In genomic region chr11:58223751-58224150, GRCm38 (mm10) we compare ENCODE assay signal across 12 mouse cellular contexts. TPM values are rescaled to one million over a fixed set of nuclear protein-coding genes. Genes with fewer than 3 reads are reported as not detected.
A peak's percentile ranks its signal among the peaks of the same experiment; 100 is the strongest.
DNase-seq lines count a peak whose midpoint lies in the region; ATAC-seq and TF ChIP-seq lines count a peak whose summit lies in the region.
"Had no signal": no experiment of that assay in that cellular context is flagged by ENCODE, and none has a peak within 500 bp of the region (broad histone marks: within the 10 kb centered on the region; RNA-seq: fewer than 3 reads in every experiment).

No protein-coding gene starts in this region.

- H3K4me3 ChIP-seq in kidney, adult 2 months (ENCODE audit: insufficient read depth, low read depth, low read length) = no peak overlapping the region
- H3K4me3 ChIP-seq in heart, embryonic 16.5 days (ENCODE audit: low read length) = no peak overlapping the region
- no peak overlapping the region for H3K4me3 ChIP-seq in liver, postnatal 0 days (ENCODE audit: low read depth, low read length)
- no peak overlapping the region for H3K4me3 ChIP-seq in midbrain, embryonic 13.5 days (replicated peaks)
- H3K4me3 ChIP-seq: midbrain, embryonic 15.5 days had no signal

- 19% methylated on average over 4 of the region's 4 CpGs for WGBS in kidney, adult 2 months
- 9% methylated on average over 4 of the region's 4 CpGs for WGBS in heart, embryonic 16.5 days
- WGBS in liver, postnatal 0 days (ENCODE audit: insufficient replicate concordance) = 34% methylated on average over 4 of the region's 4 CpGs
- 51% methylated on average over 4 of the region's 4 CpGs for WGBS in midbrain, embryonic 13.5 days

- TF ChIP-seq CTCF in kidney, adult 2 months (conservative IDR thresholded peaks at IDR 0.05; ENCODE audit: insufficient read depth, insufficient read length, low read depth, low read length) = no peak
- no peak for TF ChIP-seq CTCF in brain, embryonic 14.5 days (IDR thresholded peaks at IDR 0.05; ENCODE audit: borderline replicate concordance, extremely low read depth, insufficient read depth, insufficient read length)
- no peak for TF ChIP-seq CTCF in liver, postnatal 0 days (IDR thresholded peaks at IDR 0.05; ENCODE audit: low read depth)

- no peaks in the 10 kb centered on the region for H3K27me3 ChIP-seq in kidney, adult 2 months (replicated peaks; ENCODE audit: control insufficient read depth, insufficient read depth, low read length)
- no peaks in the 10 kb centered on the region for H3K27me3 ChIP-seq in heart, embryonic 16.5 days (ENCODE audit: control insufficient read depth, insufficient read depth, low read length)
- no peaks in the 10 kb centered on the region for H3K27me3 ChIP-seq in liver, postnatal 0 days (ENCODE audit: insufficient read depth, low read length)
- no peaks in the 10 kb centered on the region for H3K27me3 ChIP-seq in midbrain, embryonic 13.5 days
- H3K27me3 ChIP-seq: midbrain, embryonic 15.5 days had no signal

- TF ChIP-seq POLR2A in kidney, adult 2 months (IDR thresholded peaks at IDR 0.05; ENCODE audit: low read depth, low read length) = no peak
- TF ChIP-seq POLR2A in brain, embryonic 14.5 days (IDR thresholded peaks at IDR 0.05; ENCODE audit: borderline replicate concordance, extremely low read depth, insufficient read depth, insufficient read length, poor library complexity, severe bottlenecking) = no peak

- TF ChIP-seq EP300 in liver, postnatal 0 days (IDR thresholded peaks at IDR 0.05; ENCODE audit: low read depth) = no peak

- H3K36me3 ChIP-seq in kidney, adult 2 months (ENCODE audit: control insufficient read depth, insufficient read depth, low read length) = no peaks in the 10 kb centered on the region
- H3K36me3 ChIP-seq in heart, embryonic 16.5 days (ENCODE audit: control insufficient read depth, insufficient read depth) = no peaks in the 10 kb centered on the region
- peaks cover 12% of the 10 kb centered on the region for H3K36me3 ChIP-seq in liver, postnatal 0 days (replicated peaks; ENCODE audit: insufficient read depth, low read length)
- no peaks in the 10 kb centered on the region for H3K36me3 ChIP-seq in midbrain, embryonic 13.5 days
- H3K36me3 ChIP-seq: midbrain, embryonic 15.5 days had no signal

- DNase-seq in kidney, adult 2 months = peak; percentile 56
- no peak for DNase-seq in kidney, adult 18-20 months
- DNase-seq in brain, embryonic 14.5 days (ENCODE audit: low read depth) = peak; percentile 15
- no peak for DNase-seq in liver, postnatal 0 days
- no peak for DNase-seq in left cerebral cortex, adult 8-10 months (ENCODE audit: low spot score in 2 of 2)
- DNase-seq: adrenal gland, postnatal 25 days; forebrain, postnatal 0 days had no signal

- no peaks in the 10 kb centered on the region for H3K9me3 ChIP-seq in heart, embryonic 16.5 days (replicated peaks; ENCODE audit: control insufficient read depth, low read length)
- no peaks in the 10 kb centered on the region for H3K9me3 ChIP-seq in liver, postnatal 0 days (ENCODE audit: low read length)
- no peaks in the 10 kb centered on the region for H3K9me3 ChIP-seq in midbrain, embryonic 13.5 days
- H3K9me3 ChIP-seq: midbrain, embryonic 15.5 days had no signal

- peak; percentile 34; the same call in 1 of the 2 replicates for ATAC-seq in heart, embryonic 16.5 days (replicated peaks; ENCODE audit: extremely low read depth, insufficient read depth, low FRiP score)
- no peak for ATAC-seq in liver, postnatal 0 days
- ATAC-seq in granulocyte monocyte progenitor cell, adult 5-6 weeks (replicated peaks; ENCODE audit: poor library complexity, severe bottlenecking) = no peak
- ATAC-seq in midbrain, embryonic 13.5 days = no peak
- ATAC-seq: forebrain, postnatal 0 days; midbrain, embryonic 15.5 days had no signal

- H3K27ac ChIP-seq in kidney, adult 2 months (ENCODE audit: insufficient read depth, low read depth, low read length) = no peak overlapping the region
- H3K27ac ChIP-seq in heart, embryonic 16.5 days (ENCODE audit: low read length) = peak overlapping the region; percentile 66
- peak overlapping the region; percentile 59 for H3K27ac ChIP-seq in liver, postnatal 0 days (ENCODE audit: low read depth)
- no peak overlapping the region for H3K27ac ChIP-seq in midbrain, embryonic 13.5 days
- H3K27ac ChIP-seq: midbrain, embryonic 15.5 days had no signal

- H3K4me1 ChIP-seq in kidney, adult 2 months (ENCODE audit: control insufficient read depth, insufficient read depth, low read length) = peaks cover 9% of the 10 kb centered on the region; the same call in 1 of the 2 replicates
- peaks cover 19% of the 10 kb centered on the region for H3K4me1 ChIP-seq in heart, embryonic 16.5 days (ENCODE audit: control insufficient read depth, insufficient read depth, low read length)
- peaks cover 20% of the 10 kb centered on the region for H3K4me1 ChIP-seq in liver, postnatal 0 days (ENCODE audit: insufficient read depth)
- no peaks in the 10 kb centered on the region for H3K4me1 ChIP-seq in midbrain, embryonic 13.5 days (replicated peaks)
- H3K4me1 ChIP-seq: midbrain, embryonic 15.5 days had no signal

- H3K9ac ChIP-seq in heart, embryonic 16.5 days (ENCODE audit: low read length) = no peak overlapping the region
- H3K9ac ChIP-seq in liver, postnatal 0 days (replicated peaks) = no peak overlapping the region; the same call in 1 of the 2 replicates
- no peak overlapping the region for H3K9ac ChIP-seq in midbrain, embryonic 13.5 days (replicated peaks)
- H3K9ac ChIP-seq: forebrain, postnatal 0 days; midbrain, embryonic 15.5 days had no signal

- no peak overlapping the region for H3K4me2 ChIP-seq in heart, embryonic 16.5 days (ENCODE audit: low read depth, low read length)
- H3K4me2 ChIP-seq in liver, postnatal 0 days (ENCODE audit: low read depth, low read length) = peak overlapping the region; percentile 33; the same call in 1 of the 2 replicates
- H3K4me2 ChIP-seq in midbrain, embryonic 13.5 days (replicated peaks) = no peak overlapping the region
- H3K4me2 ChIP-seq: midbrain, embryonic 15.5 days had no signal

RNA-seq across cellular contexts. Expression of gene Irgm2, which starts 24.3 kb away (rescaled TPM):
- 14.7 and 18.9 TPM in 2 replicates for polyA plus RNA-seq in kidney, adult 2 months (2012; rRNA removed)
- polyA plus RNA-seq in brain, embryonic 14.5 days (2012; rRNA removed) = 0.61 and 1.2 TPM in 2 replicates
- polyA plus RNA-seq in heart, embryonic 16.5 days (2015; fragmentation: Nextera tagmentation; extraction: Ambion mirVana) = 4.2 and 6.4 TPM in 2 replicates
- polyA plus RNA-seq in liver, postnatal 0 days (2015; fragmentation: Nextera tagmentation; extraction: Ambion mirVana) = 17.2 and 18.2 TPM in 2 replicates
- 5.2 and 5.4 TPM in 2 replicates for total RNA-seq in granulocyte monocyte progenitor cell, adult 5-6 weeks (2014; fragmentation: Nextera tagmentation)
- total RNA-seq in granulocyte monocyte progenitor cell, adult 5-6 weeks (2017) = 4.2 and 6.3 TPM in 2 replicates
- total RNA-seq in left cerebral cortex, adult 8-10 months (2022) = 1 to 10 TPM; 2.0 to 3.3 (median 2.7) TPM
- polyA plus RNA-seq in midbrain, embryonic 13.5 days (2015; fragmentation: Nextera tagmentation; extraction: Ambion mirVana) = 0.67 and 0.98 TPM in 2 replicates

RNA-seq across cellular contexts. Expression of gene Igtp, which starts 24.4 kb away (rescaled TPM):
- polyA plus RNA-seq in kidney, adult 2 months (2012; rRNA removed) = 15.9 and 18.6 TPM in 2 replicates
- 0.82 and 1.2 TPM in 2 replicates for polyA plus RNA-seq in brain, embryonic 14.5 days (2012; rRNA removed)
- polyA plus RNA-seq in heart, embryonic 16.5 days (2015; fragmentation: Nextera tagmentation; extraction: Ambion mirVana) = 8.2 and 12.3 TPM in 2 replicates
- 42.4 and 43.7 TPM in 2 replicates for polyA plus RNA-seq in liver, postnatal 0 days (2015; fragmentation: Nextera tagmentation; extraction: Ambion mirVana)
- 8.5 and 9.6 TPM in 2 replicates for total RNA-seq in granulocyte monocyte progenitor cell, adult 5-6 weeks (2014; fragmentation: Nextera tagmentation)
- 8.7 and 11.8 TPM in 2 replicates for total RNA-seq in granulocyte monocyte progenitor cell, adult 5-6 weeks (2017)
- total RNA-seq in left cerebral cortex, adult 8-10 months (2022) = 1 to 10 TPM; 4.5 to 6.8 (median 5.5) TPM
- 1.3 and 1.6 TPM in 2 replicates for polyA plus RNA-seq in midbrain, embryonic 13.5 days (2015; fragmentation: Nextera tagmentation; extraction: Ambion mirVana)

RNA-seq across cellular contexts. Expression of gene 4930438A08Rik, which starts 50.8 kb away (rescaled TPM):
- not detected in 2 replicates for polyA plus RNA-seq in kidney, adult 2 months (2012; rRNA removed)
- polyA plus RNA-seq in brain, embryonic 14.5 days (2012; rRNA removed) = not detected in 2 replicates
- 0.08 TPM in 1 of 2 replicates, not detected in the other for polyA plus RNA-seq in heart, embryonic 16.5 days (2015; fragmentation: Nextera tagmentation; extraction: Ambion mirVana)
- polyA plus RNA-seq in liver, postnatal 0 days (2015; fragmentation: Nextera tagmentation; extraction: Ambion mirVana) = 4.9 and 7.0 TPM in 2 replicates
- total RNA-seq in granulocyte monocyte progenitor cell, adult 5-6 weeks (2014; fragmentation: Nextera tagmentation) = 2.2 TPM in 1 of 2 replicates, not detected in the other
- 2.8 and 4.7 TPM in 2 replicates for total RNA-seq in granulocyte monocyte progenitor cell, adult 5-6 weeks (2017)
- not detected for total RNA-seq in left cerebral cortex, adult 8-10 months (2022)
- polyA plus RNA-seq in midbrain, embryonic 13.5 days (2015; fragmentation: Nextera tagmentation; extraction: Ambion mirVana) = not detected in 2 replicates
- total RNA-seq: adrenal gland, postnatal 25 days; forebrain, postnatal 0 days; layer of hippocampus, postnatal 10 days had no signal
- polyA plus RNA-seq: forebrain, postnatal 0 days; midbrain, embryonic 15.5 days had no signal

RNA-seq across cellular contexts. Expression of gene Mrpl22, which starts 52.3 kb away (rescaled TPM):
- polyA plus RNA-seq in kidney, adult 2 months (2012; rRNA removed) = 52.1 and 78.2 TPM in 2 replicates
- polyA plus RNA-seq in brain, embryonic 14.5 days (2012; rRNA removed) = 56.5 and 73.0 TPM in 2 replicates
- 112 TPM in 2 replicates for polyA plus RNA-seq in heart, embryonic 16.5 days (2015; fragmentation: Nextera tagmentation; extraction: Ambion mirVana)
- 87.7 and 87.9 TPM in 2 replicates for polyA plus RNA-seq in liver, postnatal 0 days (2015; fragmentation: Nextera tagmentation; extraction: Ambion mirVana)
- 77.4 and 92.5 TPM in 2 replicates for total RNA-seq in granulocyte monocyte progenitor cell, adult 5-6 weeks (2014; fragmentation: Nextera tagmentation)
- total RNA-seq in granulocyte monocyte progenitor cell, adult 5-6 weeks (2017) = 58.4 and 65.0 TPM in 2 replicates
- 10 to 100 TPM; 25.9 to 37.3 (median 35.7) TPM for total RNA-seq in left cerebral cortex, adult 8-10 months (2022)
- 114 and 120 TPM in 2 replicates for polyA plus RNA-seq in midbrain, embryonic 13.5 days (2015; fragmentation: Nextera tagmentation; extraction: Ambion mirVana)

RNA-seq across cellular contexts. Expression of gene Gemin5, which starts 55.4 kb away (rescaled TPM):
- polyA plus RNA-seq in kidney, adult 2 months (2012; rRNA removed) = 5.3 and 6.3 TPM in 2 replicates
- polyA plus RNA-seq in brain, embryonic 14.5 days (2012; rRNA removed) = 12.2 and 15.6 TPM in 2 replicates
- polyA plus RNA-seq in heart, embryonic 16.5 days (2015; fragmentation: Nextera tagmentation; extraction: Ambion mirVana) = 11.5 and 12.4 TPM in 2 replicates
- polyA plus RNA-seq in liver, postnatal 0 days (2015; fragmentation: Nextera tagmentation; extraction: Ambion mirVana) = 4.2 and 5.3 TPM in 2 replicates
- total RNA-seq in granulocyte monocyte progenitor cell, adult 5-6 weeks (2014; fragmentation: Nextera tagmentation) = 23.7 and 26.5 TPM in 2 replicates
- 29.6 and 31.4 TPM in 2 replicates for total RNA-seq in granulocyte monocyte progenitor cell, adult 5-6 weeks (2017)
- 10 to 100 TPM; 16.9 to 22.0 (median 19.8) TPM for total RNA-seq in left cerebral cortex, adult 8-10 months (2022)
- 17.5 and 19.1 TPM in 2 replicates for polyA plus RNA-seq in midbrain, embryonic 13.5 days (2015; fragmentation: Nextera tagmentation; extraction: Ambion mirVana)

Comparison
In these comparisons a context has a peak if more than half of its experiments do, and no peak if none do; other contexts are left out.
1. DNase-seq: peak in kidney, adult 2 months (single experiment) and brain, embryonic 14.5 days (single experiment); none in kidney, adult 18-20 months (single experiment), liver, postnatal 0 days (single experiment) and left cerebral cortex, adult 8-10 months (0 of 2).
2. H3K27ac ChIP-seq: peak in heart, embryonic 16.5 days (single experiment) and liver, postnatal 0 days (single experiment); none in kidney, adult 2 months (single experiment) and midbrain, embryonic 13.5 days (single experiment).